Mouse (Mus musculus) kidney, postnatal 10 days (tissue): ENCODE results near the gene Txlng.
A peak's percentile ranks its signal among the peaks of the same experiment; 100 is the strongest.
"Not testable (repeated sequence)": the region's sequence is repeated elsewhere in the genome, so short reads cannot be mapped to it uniquely, and the experiment has no call there.

ENCODE experiments used
- DNase-seq: peaks from one replicate; pipeline ENCODE4 v3.0.0; 2021; ENCODE audit warnings: mixed read lengths

Gene Txlng

GRCm38 (mm10) chrX:162829203-162829708 lies at the start of gene Txlng:
TSS of gene Txlng (minus strand) at chrX:162829454.
- DNase-seq, result peak; percentile 96

DNA sequence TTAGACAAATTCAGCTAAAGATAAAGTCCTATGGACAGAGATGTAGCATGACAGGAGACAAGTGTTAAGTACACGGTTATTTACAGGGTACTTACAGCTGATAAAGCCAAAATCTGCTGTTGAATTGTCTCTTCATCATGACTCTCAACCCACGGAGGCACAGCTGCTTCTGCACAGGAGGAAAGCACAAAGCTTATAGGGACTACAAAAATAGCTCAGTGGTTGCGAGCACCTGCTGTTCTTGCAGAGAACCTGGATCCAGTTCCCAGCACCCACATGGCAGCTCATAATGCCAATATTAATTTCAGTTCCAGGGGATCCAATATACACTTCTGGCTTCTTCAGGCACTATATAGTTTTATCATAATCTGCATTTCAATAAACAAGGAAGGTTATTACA lies 49.0 kb upstream of the Txlng start:
- DNase-seq, result no peak

- no peak for DNase-seq
Measured at GRCm38 (mm10) chrX:162873761-162874160, 44.5 kb upstream of the Txlng start.

DNA sequence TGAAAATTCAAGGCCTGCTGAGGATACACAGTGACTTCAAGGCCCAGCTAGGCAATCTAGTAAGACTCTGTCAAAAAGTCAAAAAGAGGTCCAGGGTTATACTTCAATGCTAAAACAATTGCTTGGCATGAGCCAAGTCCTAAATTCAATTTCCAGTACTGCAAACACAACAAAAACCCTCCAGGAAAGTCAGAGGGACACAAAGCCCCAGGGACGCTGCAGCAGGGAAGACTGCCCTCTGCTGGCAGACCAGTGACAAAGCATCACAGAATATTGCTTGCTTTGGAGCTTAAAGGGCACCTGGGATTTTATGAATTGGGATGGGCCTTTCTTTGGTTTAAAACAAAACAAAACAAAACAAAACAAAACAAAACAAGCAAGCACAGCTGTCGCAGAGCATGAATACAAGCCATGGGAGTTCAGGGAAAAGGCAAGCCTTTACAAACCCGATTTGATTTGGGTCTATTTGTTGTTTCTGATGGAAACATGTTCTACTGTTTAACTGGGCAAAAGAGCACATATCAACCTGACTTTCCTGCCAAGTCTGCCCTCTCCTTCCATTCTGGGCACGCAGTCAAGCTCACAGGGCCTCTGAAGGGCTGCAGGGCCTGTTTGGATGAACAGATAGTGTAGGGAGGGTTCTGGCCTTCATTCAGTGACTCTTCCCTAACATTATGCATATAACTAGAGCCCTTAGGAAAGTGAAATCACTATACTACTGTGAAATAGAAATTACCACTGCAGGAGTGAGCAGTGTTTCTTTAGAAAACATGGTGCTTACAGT lies 42.7 kb upstream of the Txlng start:
- DNase-seq, result peak; percentile 23

DNA sequence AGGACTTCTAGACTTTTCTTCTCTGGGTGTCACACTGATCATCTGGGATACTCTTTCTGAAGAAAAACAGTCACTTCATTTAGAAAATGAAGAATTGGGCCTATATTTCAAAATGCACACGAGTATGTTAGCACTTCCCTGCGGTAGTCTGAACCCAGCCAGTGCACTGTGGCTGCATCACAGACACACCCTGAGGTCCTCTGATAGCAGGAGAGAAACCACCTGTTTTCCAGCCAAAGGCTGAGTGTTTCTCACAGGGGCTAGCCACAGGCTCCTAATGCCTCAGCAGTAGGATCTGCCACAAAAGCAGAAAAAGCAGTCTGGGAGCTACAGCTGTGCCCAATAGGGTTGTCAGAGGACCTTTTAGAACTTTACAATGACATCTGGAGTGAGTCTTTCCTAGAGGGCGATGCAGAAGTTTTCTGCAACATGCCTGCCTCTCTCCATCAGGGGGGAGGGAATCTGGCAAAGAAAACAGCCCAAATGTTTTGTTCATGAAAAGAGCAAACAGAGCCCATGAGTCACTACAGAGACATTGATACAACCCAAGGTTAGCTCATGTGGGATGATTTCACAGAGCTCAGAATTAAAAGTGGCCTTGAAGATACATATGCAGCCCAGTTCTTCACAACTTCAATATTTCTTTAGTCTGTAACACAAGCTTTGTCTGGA lies 39.2 kb upstream of the Txlng start:
- DNase-seq, result no peak

GRCm38 (mm10) chrX:162848682-162849081 lies 19.4 kb upstream of the Txlng start:
- DNase-seq, result no peak

DNA sequence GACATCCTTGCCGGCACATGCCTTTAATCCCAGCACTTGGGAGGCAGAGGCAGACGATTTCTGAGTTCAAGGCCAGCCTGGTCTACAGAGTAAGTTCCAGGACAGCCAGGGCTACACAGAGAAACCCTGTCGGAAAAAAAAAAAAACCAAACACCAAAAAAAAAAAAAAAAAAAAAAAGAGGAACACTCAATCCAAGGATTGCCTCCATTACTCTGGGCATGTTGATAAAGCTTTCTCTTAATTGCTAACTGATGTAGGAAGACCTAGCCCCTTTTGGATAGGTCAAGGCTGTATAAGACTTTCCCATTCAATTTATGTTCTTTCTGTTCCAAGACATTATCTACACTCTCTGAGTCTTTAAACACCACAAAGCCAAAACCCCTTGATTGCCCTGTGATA lies 16.3 kb upstream of the Txlng start:
- no peak for DNase-seq

DNA sequence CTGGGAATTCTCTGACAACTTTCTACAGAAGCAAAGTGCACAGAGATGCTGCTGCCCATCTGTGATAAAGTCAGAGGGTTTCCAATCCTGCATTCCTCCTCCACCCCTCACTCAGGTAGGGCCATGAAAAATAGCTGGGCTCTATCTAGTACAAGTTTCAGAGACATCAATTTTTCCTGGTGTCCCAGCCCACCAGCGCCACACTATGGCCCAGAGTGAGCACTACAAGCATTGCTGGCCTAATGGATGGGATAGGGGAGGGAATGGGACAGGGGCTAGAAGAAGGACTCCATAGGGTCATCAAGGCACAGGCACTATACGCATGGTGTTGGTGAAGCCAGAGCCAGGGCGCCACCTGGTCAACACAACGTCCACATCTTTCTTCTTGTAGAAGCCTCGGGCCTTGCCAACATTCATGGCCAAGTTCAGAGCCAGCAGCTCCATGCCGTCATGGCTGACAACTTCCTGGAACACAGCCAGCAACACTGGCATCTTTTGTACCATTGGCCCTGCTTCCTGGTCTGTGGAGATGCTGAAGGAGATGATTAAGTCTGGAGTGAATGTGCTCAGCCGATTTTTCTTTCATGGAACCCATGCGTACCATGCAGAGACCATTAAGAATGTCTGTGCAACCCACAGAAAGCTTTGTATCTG lies 15.3 kb upstream of the Txlng start:
- DNase-seq, result peak; percentile 7

DNA sequence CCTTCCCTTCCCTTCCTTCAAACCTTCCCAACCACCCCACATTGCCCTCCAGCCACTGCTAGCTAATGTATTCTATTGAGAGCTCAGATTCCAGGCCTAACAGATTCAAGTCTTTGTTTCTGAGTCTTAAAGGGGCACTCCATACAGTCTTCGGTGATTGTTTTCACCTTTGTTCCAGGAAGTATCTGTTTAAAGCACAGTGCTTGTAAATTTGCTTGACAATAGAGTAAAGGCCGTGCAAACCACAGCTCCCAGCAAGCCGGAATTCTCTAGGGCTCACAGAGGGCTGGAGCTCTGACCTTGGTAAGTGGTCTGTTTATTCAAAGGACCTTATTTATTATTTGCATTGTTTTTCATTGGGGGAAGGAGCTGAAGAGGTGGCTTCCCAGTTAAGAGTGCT lies 2.8 kb upstream of the Txlng start:
- DNase-seq, result no peak

- no peak for DNase-seq
Measured at GRCm38 (mm10) chrX:162831542-162831941, 2.3 kb upstream of the Txlng start.

- DNase-seq, result no peak
Measured at GRCm38 (mm10) chrX:162831036-162831435, 1.8 kb upstream of the Txlng start.

DNA sequence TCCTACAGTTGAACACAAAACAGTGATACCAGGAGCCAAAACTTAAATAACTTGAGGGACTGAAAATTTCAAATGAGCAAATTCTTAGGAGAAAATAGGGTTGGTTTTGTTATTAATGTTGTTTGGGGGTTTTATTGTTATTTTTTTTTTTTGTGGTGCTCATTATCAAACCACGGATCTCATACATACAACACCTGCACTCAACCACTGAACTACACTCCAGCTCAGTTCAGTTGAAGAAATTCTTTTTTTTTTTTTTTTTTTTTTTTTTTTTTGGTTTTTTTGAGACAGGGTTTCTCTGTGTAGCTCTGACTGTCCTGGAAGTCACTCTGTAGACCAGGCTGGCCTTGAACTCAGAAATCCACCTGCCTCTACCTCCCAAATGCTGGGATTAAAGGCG lies 1.1 kb upstream of the Txlng start:
- DNase-seq, result not testable (repeated sequence)

DNA sequence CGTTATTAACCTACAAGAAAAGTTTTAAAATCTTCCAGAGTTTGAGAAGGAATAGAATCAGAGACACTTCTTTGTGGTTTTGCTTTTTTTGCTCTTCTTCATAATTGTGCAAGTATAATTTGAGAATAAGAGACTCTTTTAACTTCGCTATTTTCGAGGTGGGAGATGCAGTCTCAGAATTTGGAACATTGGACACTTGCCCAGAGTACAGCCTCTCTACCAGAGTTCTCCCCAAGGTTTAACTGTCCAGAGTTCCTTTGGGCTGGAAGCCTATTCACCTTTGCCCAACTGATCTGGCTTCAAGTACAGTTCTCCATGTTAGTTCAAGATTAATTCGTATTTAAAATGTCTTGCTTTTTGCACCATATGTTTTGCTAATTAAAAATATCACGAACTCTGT lies 487 bp upstream of the Txlng start:
- no peak for DNase-seq

DNA sequence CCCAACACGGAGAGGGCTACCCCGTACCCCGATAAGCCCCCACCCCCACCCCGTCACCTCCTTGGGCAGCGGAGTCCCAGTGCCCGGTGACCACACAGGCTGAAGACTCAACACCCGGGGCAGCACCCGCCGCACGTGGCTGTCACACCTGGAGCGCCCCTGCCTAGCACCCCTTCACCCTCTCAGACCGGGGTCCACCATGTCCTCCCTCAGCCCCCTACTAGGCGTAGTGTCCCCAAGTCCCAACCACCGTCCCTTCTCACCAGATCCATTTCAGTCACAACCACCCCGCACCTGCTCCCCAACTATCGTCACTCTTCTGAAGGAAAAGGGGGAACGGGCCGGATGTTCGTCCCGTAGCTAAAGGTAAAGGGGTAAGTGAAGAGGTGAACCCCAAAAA lies 471 bp downstream of the Txlng start:
- DNase-seq, result peak; percentile 14

DNA sequence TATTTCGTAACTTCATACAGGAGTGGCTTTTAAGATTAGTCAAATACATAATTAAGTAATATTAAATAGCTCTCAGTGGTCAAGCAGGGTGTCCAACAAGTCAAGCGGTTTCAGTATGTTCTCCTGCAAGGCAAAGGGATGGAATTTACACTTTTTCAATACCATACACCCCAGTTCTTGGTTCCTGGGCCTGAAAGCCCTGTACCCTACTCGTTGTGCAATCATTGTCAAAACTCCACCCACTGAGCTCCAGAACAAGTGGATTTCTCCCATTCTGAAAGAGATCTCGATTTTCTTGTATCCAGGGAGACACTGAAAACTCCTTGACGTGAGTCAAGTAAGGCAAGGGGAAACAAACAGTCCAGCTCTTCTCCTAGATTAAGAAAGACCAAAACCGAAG lies 1.2 kb downstream of the Txlng start:
- no peak for DNase-seq

DNA sequence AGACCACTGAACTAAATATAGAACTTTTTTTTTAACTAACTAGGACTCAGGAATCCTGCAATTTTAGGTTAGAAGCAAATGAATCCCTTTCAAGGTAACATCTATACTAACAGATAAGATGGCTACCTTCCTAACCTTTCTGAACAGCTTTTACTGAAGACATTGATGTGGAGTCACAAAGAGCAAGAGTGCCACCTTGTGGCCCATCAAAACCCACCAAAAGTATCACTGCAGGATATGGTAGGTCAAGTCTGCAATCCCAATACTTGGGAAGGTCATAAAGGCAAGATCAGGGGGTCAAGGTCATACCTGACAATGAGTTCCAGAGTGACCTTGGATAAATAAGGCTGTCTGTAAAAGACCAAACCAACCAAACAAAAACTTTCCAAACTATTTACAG lies 28.9 kb downstream of the Txlng start:
- peak; percentile 63 for DNase-seq

DNA sequence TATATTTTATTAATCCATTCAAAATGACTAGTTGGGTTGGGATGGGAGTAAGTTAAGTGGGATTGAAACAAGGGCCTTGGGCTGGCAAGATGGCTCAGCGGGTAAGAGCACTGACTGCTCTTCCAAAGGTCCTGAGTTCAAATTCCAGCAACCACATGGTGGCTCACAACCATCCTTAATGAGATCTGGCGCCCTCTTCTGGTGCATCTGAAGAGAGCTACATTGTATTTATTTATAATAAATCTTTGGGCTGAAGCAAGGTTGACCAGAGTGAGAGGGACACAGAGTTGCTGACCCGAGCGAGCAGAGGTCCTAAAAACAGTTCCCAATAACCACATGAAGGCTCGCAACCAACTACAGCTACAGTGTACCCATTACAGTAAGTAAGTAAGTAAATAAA lies 37.9 kb downstream of the Txlng start:
- DNase-seq, result peak; percentile 6

DNA sequence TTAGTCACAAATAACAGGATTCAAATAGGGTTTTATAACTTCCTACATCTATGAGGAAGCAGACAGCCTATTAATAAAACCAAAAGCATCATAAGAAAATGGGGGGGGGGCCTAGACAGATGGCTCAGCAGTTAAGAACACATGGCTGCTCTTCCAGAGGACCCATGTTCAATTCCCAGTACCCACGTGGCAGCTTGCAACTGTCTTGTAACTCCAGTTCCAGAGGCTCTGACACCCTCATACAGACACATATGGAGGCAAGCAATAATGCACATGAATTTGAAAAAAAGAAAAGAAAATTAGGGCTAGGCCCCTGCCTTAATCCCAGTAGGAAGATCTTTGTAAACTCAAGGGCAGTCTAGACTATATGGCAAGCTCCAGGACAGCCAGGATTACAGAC lies 40.9 kb downstream of the Txlng start:
- DNase-seq, result no peak

- no peak for DNase-seq
Measured at GRCm38 (mm10) chrX:162770726-162771125, 58.5 kb downstream of the Txlng start.

- peak; percentile 22 for DNase-seq
Measured at GRCm38 (mm10) chrX:162761716-162762395, 67.4 kb downstream of the Txlng start.

- DNase-seq, result no peak
Measured at GRCm38 (mm10) chrX:162760958-162761515, 68.2 kb downstream of the Txlng start.

DNA sequence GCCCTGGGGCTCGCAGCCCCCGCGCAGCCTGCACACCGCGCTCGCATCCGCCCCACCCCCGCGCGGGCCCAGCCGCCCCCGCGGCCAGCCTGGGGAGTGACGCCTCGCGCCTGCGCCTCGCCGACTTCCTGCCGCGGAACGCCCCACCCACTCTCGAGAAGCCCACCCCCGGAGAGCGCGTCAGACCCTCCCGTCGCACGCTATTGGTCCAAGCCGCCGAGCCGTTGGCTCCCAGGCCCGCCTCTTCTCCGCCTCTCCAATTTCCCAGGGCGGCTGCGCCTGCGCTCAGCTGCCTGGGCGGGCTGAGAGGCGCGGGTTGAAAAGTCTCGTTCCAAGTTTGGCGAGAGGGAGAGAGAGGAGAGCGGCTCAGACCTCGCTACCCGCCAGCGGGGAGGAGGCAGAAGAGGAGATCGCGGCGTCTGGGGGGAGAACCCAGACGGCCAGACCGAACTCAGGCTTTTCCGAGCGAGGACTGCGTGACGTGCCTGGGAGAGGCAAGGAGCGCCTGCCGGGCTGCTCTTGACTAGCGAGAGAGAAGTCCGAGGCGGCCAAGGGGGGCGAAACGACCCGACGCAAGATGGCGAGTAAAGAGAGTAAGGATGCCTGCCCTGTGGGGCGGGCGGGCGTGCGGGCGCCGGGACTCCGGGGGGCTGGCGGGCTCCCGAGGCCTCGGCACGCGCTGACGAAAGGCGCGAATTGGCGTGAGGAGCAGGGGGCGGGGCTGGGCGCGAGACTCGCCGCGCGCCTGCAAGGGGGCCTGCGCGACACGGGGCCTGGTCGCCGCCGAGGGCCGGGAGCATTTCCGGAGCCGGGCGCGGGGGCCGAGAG lies 68.9 kb downstream of the Txlng start, which contains the start of gene Rbbp7:
Gene Rbbp7, plus strand, starts transcription at position 288 of the 828 bp plus-strand sequence.
- DNase-seq, result peak; percentile 95
